Mouse (Mus musculus): ENCODE results near the gene Trim34a. TPM values are rescaled to one million over a fixed set of nuclear protein-coding genes. Genes with fewer than 3 reads are reported as not detected.

The Trim34a gene
- 1.3 and 2.2 TPM in 2 replicates for polyA plus RNA-seq (2012; rRNA removed)

DNA sequence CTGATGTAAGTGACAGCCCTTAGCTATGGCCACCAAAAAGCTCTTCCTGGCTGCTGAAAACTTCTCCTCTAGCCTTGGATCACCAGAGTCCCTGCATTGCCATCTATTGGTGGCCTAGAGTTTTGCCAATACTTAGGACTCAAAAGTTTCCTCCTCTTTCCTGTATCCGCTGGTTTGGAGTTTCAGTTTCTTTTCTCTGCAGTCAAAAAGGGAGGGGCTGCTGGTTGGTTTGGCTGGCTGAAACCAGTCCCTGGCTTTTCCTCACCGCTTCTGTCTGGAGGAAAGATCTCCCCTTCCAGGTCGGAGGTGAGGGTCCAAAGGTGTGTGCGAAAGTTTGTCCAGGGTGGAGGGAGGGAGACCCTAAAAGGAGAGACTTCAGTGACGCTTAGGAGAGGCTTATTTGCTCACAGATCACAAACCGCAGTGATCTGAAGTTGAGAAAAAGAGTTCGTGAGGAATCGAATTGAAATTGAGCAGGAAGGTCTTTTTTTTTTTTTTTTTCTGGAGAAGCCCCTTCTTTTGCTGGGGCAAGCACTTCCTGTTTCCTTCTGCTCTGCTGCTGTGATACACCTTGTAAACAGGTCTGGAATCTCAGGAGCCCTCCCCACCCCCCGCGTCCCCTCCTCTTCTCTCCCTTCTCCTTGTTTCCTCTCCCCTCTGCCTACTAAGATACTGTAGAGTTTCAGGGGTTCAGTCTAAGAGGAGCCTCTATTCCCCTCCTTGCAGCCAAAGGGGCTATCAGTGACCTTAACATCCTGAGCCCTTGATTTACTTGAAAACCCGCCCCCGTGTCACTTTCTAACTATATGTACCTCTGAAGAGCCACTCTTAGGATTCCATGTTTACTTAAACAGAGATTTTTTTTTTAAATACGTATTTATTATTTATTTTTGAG is at the start of gene Trim34a:
Gene Trim34a, plus strand, starts transcription at position 171 of the 895 bp plus-strand sequence.

DNA sequence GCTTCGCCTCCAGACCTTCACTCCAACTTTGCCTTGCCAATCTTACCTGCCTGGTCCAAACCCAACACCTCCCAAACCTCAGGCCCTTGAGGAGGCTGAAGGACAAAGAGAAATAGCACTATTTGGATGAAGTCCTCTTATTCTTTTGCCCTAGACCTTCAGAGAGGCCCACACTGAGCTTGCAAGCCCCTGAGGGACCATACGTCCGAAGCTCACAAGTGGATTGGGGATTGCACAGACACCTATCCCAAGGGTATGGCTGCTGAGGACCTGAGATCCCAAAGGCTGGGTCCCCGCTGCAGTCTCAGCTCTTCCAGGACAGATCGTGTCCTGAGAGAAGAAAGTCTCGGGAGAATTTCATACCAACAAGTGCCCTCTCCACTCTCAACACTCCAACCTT is 48.4 kb upstream of the Trim34a start, which contains the start of gene Olfr649:
Gene Olfr649, minus strand, starts transcription at position 101 of the 400 bp plus-strand sequence.

DNA sequence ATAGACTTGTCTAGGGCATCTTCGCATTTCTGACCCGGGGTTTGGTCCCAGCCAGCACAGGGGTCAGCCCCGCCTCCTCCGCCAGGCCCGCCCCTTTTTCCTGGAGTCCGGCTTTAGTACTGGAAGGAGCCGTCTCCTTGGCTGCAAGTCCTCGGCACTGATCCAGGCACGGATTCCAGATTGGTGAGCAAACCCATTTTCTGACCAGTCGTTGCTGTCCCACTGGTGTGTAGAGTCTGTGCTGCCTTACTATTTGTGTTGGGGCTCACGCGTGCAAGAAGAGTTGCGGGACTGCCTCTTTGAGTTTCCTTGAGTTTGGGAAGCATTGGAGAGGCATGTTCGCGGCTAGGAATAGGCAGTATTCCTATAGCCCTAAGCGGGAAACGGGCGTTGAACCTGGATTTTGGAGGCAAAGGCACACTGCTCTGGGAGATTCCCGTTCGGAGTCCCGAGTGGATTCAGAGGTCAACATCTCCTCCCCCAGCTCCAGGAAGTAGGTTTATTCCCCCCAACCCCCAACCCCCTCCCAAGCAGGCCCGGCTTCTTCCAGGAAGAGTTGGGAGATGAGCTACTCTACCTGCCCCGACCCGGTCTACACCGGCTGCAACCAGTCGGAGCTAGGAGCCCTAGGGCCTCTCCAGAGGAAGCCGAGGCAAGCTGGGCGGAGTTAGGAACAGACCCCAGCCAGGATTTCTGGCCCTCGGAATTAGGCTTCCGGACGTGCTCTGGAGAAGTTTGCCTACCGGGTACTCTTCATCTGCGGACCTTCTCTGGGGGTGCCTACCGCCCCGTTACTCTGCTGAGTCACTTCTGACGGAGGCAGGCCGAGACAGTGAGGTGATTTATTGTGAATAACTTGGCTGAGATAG is 25.3 kb upstream of the Trim34a start, which contains the start of gene Trim6:
Gene Trim6, plus strand, starts transcription at position 93 of the 869 bp plus-strand sequence.

DNA sequence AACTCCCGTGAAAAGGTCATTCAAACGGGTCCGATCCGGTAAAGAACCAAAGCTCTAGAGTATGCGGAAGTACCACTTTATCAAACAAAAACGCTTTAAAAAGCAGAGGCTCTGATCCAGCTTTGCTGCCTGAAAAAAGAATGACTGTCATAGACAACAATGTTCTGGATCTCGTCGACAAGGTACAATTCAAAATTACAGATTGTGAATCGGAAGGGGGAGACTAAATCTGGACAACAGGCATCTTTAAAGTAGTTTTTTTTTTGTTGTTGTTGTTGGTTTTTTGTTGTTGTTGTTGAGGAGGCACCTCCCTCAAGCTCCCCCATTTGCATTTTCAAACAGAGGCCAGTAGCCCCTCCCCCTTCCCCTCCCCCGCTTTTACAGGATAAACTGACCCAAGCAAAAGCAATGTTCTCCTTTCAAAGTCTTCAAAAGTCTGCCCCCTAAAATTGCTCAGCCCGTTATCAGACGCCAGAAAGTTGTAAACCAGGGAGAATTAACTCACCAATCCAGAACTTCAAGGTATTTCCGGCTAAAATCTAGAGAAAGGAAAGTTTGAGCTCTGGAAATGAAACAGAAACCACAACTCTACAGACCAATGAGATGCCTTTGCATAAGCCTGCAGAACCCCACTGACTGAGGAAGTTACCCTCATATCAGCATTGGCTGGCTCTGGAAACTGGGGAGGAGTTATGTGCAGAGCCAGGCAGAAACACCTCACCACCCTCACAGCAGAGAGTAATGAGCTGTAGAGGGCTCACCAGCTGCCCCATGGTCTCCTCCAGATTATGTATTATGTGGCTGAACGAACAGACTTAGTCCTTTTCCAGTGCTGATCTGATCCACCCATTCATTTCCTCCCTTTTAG is 43.6 kb downstream of the Trim34a start, which contains the start of gene Trim5:
Gene Trim5, minus strand, starts transcription at position 519 of the 868 bp plus-strand sequence.

Other genes starting within 250 kb of the Trim34a start
- gene Olfr638, start 245.7 kb upstream of the Trim34a start, polyA plus RNA-seq (2012; rRNA removed) = not detected in 2 replicates
- gene Olfr639, start 227.2 kb upstream of the Trim34a start, polyA plus RNA-seq (2012; rRNA removed) = not detected in 2 replicates
- not detected in 2 replicates for gene Olfr640, start 218.9 kb upstream of the Trim34a start, polyA plus RNA-seq (2012; rRNA removed)
- gene Olfr641, start 209.0 kb upstream of the Trim34a start, polyA plus RNA-seq (2012; rRNA removed) = not detected in 2 replicates
- gene Olfr642, start 191.8 kb upstream of the Trim34a start, polyA plus RNA-seq (2012; rRNA removed) = not detected in 2 replicates
- gene 4930516K23Rik, start 183.0 kb upstream of the Trim34a start, polyA plus RNA-seq (2012; rRNA removed) = not detected in 2 replicates
- not detected in 2 replicates for gene Olfr644, start 172.6 kb upstream of the Trim34a start, polyA plus RNA-seq (2012; rRNA removed)
- not detected in 2 replicates for gene Olfr645, start 159.0 kb upstream of the Trim34a start, polyA plus RNA-seq (2012; rRNA removed)
- gene Olfr646, start 139.6 kb upstream of the Trim34a start, polyA plus RNA-seq (2012; rRNA removed) = not detected in 2 replicates
- not detected in 2 replicates for gene Ubqln5, start 114.6 kb upstream of the Trim34a start, polyA plus RNA-seq (2012; rRNA removed)
- gene Olfr643, start 107.1 kb upstream of the Trim34a start, polyA plus RNA-seq (2012; rRNA removed) = not detected in 2 replicates
- not detected in 2 replicates for gene Ubqln3, start 101.2 kb upstream of the Trim34a start, polyA plus RNA-seq (2012; rRNA removed)
- gene Ubqlnl, start 93.9 kb upstream of the Trim34a start, polyA plus RNA-seq (2012; rRNA removed) = not detected in 2 replicates
- 0.02 TPM in 1 of 2 replicates, not detected in the other for gene Olfm5, start 79.6 kb upstream of the Trim34a start, polyA plus RNA-seq (2012; rRNA removed)
- gene Olfr648, start 61.1 kb upstream of the Trim34a start, polyA plus RNA-seq (2012; rRNA removed) = 0.01 and 0.07 TPM in 2 replicates
- not detected in 2 replicates for gene Olfr649, start 48.5 kb upstream of the Trim34a start, polyA plus RNA-seq (2012; rRNA removed)
- 2.1 and 3.0 TPM in 2 replicates for gene Trim6, start 25.7 kb upstream of the Trim34a start, polyA plus RNA-seq (2012; rRNA removed)
- 0.18 and 0.25 TPM in 2 replicates for gene Trim5, start 43.6 kb downstream of the Trim34a start, polyA plus RNA-seq (2012; rRNA removed)
- 3.8 and 5.2 TPM in 2 replicates for gene Trim12a, start 71.0 kb downstream of the Trim34a start, polyA plus RNA-seq (2012; rRNA removed)
- gene Trim34b, start 85.0 kb downstream of the Trim34a start, polyA plus RNA-seq (2012; rRNA removed) = 0.06 TPM in 1 of 2 replicates, not detected in the other
- gene Trim12c, start 108.9 kb downstream of the Trim34a start, polyA plus RNA-seq (2012; rRNA removed) = 2.3 and 3.8 TPM in 2 replicates
- 0.01 and 0.04 TPM in 2 replicates for gene Trim30b, start 125.4 kb downstream of the Trim34a start, polyA plus RNA-seq (2012; rRNA removed)
- 0.04 and 0.09 TPM in 2 replicates for gene Trim30c, start 156.4 kb downstream of the Trim34a start, polyA plus RNA-seq (2012; rRNA removed)
- 0.52 and 0.99 TPM in 2 replicates for gene Trim30a, start 220.7 kb downstream of the Trim34a start, polyA plus RNA-seq (2012; rRNA removed)